Mouse (Mus musculus): ENCODE measurements around the gene Mroh2a. TPM values are rescaled to one million over a fixed set of nuclear protein-coding genes. Genes with fewer than 3 reads are reported as not detected.

Gene Mroh2a
- polyA plus RNA-seq, 1 experiment from 2014 or later, result 1.3 TPM

- Histone ChIP-seq H3K27me3 (ENCODE audit: control insufficient read depth, insufficient read depth, low read length) (no peaks in the 10 kb centered on the region), H3K36me3 (ENCODE audit: control insufficient read depth, insufficient read depth, low read length) (no peaks in the 10 kb centered on the region), H3K9ac (ENCODE audit: low read length) (no peak overlapping the region), H3K9me3 (ENCODE audit: control insufficient read depth, low read length) (peaks cover 61% of the 10 kb centered on the region), H3K4me2 (ENCODE audit: low read depth) (no peak overlapping the region), H3K4me3 (ENCODE audit: low read depth, low read length) (no peak overlapping the region), H3K27ac (ENCODE audit: low read depth, low read length) (no peak overlapping the region), H3K4me1 (ENCODE audit: control insufficient read depth, insufficient read depth, low read length) (no peaks in the 10 kb centered on the region)
- ATAC-seq (ENCODE audit: insufficient read depth, low FRiP score, low TSS enrichment), result no peak
- peak; percentile 11 for DNase-seq (ENCODE audit: low spot score)
- 72% methylated on average over 10 of the region's 10 CpGs for WGBS
Measured at GRCm38 (mm10) chr1:88215466-88216380, 11.1 kb upstream of the Mroh2a start.

GRCm38 (mm10) chr1:88216551-88216950, 10.2 kb upstream of the Mroh2a start:
- Histone ChIP-seq H3K4me2 (ENCODE audit: low read depth) (no peak overlapping the region), H3K4me1 (ENCODE audit: control insufficient read depth, insufficient read depth, low read length) (no peaks in the 10 kb centered on the region), H3K27ac (ENCODE audit: low read depth, low read length) (no peak overlapping the region), H3K36me3 (ENCODE audit: control insufficient read depth, insufficient read depth, low read length) (no peaks in the 10 kb centered on the region), H3K27me3 (ENCODE audit: control insufficient read depth, insufficient read depth, low read length) (no peaks in the 10 kb centered on the region), H3K9ac (ENCODE audit: low read length) (no peak overlapping the region), H3K9me3 (ENCODE audit: control insufficient read depth, low read length) (peaks cover 57% of the 10 kb centered on the region), H3K4me3 (ENCODE audit: low read depth, low read length) (no peak overlapping the region)
- 64% methylated on average over 2 of the region's 2 CpGs for WGBS
- ATAC-seq (ENCODE audit: insufficient read depth, low FRiP score, low TSS enrichment) (no peak), DNase-seq (ENCODE audit: low spot score) (peak; percentile 10)

- Histone ChIP-seq H3K9me3 (ENCODE audit: control insufficient read depth, low read length) (peaks cover 53% of the 10 kb centered on the region), H3K36me3 (ENCODE audit: control insufficient read depth, insufficient read depth, low read length) (no peaks in the 10 kb centered on the region), H3K9ac (ENCODE audit: low read length) (no peak overlapping the region), H3K4me3 (ENCODE audit: low read depth, low read length) (no peak overlapping the region), H3K4me1 (ENCODE audit: control insufficient read depth, insufficient read depth, low read length) (no peaks in the 10 kb centered on the region), H3K27ac (ENCODE audit: low read depth, low read length) (no peak overlapping the region), H3K27me3 (ENCODE audit: control insufficient read depth, insufficient read depth, low read length) (no peaks in the 10 kb centered on the region), H3K4me2 (ENCODE audit: low read depth) (no peak overlapping the region)
- WGBS, result 67% methylated on average over 2 of the region's 2 CpGs
- ATAC-seq (ENCODE audit: insufficient read depth, low FRiP score, low TSS enrichment), result no peak
- DNase-seq (ENCODE audit: low spot score), result peak; percentile 10
Measured at GRCm38 (mm10) chr1:88217144-88217543, 9.6 kb upstream of the Mroh2a start.

GRCm38 (mm10) chr1:88217576-88217975, 9.2 kb upstream of the Mroh2a start:
- Histone ChIP-seq H3K4me2 (ENCODE audit: low read depth) (no peak overlapping the region), H3K4me3 (ENCODE audit: low read depth, low read length) (no peak overlapping the region), H3K27me3 (ENCODE audit: control insufficient read depth, insufficient read depth, low read length) (no peaks in the 10 kb centered on the region), H3K4me1 (ENCODE audit: control insufficient read depth, insufficient read depth, low read length) (no peaks in the 10 kb centered on the region), H3K36me3 (ENCODE audit: control insufficient read depth, insufficient read depth, low read length) (no peaks in the 10 kb centered on the region), H3K9ac (ENCODE audit: low read length) (no peak overlapping the region), H3K27ac (ENCODE audit: low read depth, low read length) (no peak overlapping the region), H3K9me3 (ENCODE audit: control insufficient read depth, low read length) (peaks cover 51% of the 10 kb centered on the region)
- DNase-seq (ENCODE audit: low spot score) (no peak), ATAC-seq (ENCODE audit: insufficient read depth, low FRiP score, low TSS enrichment) (no peak)
- 42% methylated on average over 3 of the region's 3 CpGs for WGBS

GRCm38 (mm10) chr1:88218051-88218450, 8.7 kb upstream of the Mroh2a start:
- peaks cover 46% of the 10 kb centered on the region for H3K9me3 ChIP-seq (ENCODE audit: control insufficient read depth, low read length)
- no peak for ATAC-seq (ENCODE audit: insufficient read depth, low FRiP score, low TSS enrichment)
- H3K36me3 ChIP-seq (ENCODE audit: control insufficient read depth, insufficient read depth, low read length), result no peaks in the 10 kb centered on the region
- H3K4me2 ChIP-seq (ENCODE audit: low read depth), result no peak overlapping the region
- no peaks in the 10 kb centered on the region for H3K4me1 ChIP-seq (ENCODE audit: control insufficient read depth, insufficient read depth, low read length)
- no peak overlapping the region for H3K27ac ChIP-seq (ENCODE audit: low read depth, low read length)
- no peak overlapping the region for H3K4me3 ChIP-seq (ENCODE audit: low read depth, low read length)
- WGBS, result 73% methylated on average over 9 of the region's 9 CpGs
- H3K9ac ChIP-seq (ENCODE audit: low read length), result no peak overlapping the region
- peak; percentile 9 for DNase-seq (ENCODE audit: low spot score)
- H3K27me3 ChIP-seq (ENCODE audit: control insufficient read depth, insufficient read depth, low read length), result no peaks in the 10 kb centered on the region

GRCm38 (mm10) chr1:88218591-88218990, 8.2 kb upstream of the Mroh2a start:
- no peaks in the 10 kb centered on the region for H3K4me1 ChIP-seq (ENCODE audit: control insufficient read depth, insufficient read depth, low read length)
- H3K4me2 ChIP-seq (ENCODE audit: low read depth), result no peak overlapping the region
- WGBS, result 53% methylated on average over 4 of the region's 4 CpGs
- DNase-seq (ENCODE audit: low spot score) (peak; percentile 12), ATAC-seq (ENCODE audit: insufficient read depth, low FRiP score, low TSS enrichment) (no peak)
- no peak overlapping the region for H3K4me3 ChIP-seq (ENCODE audit: low read depth, low read length)
- H3K27ac ChIP-seq (ENCODE audit: low read depth, low read length), result no peak overlapping the region
- H3K27me3 ChIP-seq (ENCODE audit: control insufficient read depth, insufficient read depth, low read length), result no peaks in the 10 kb centered on the region
- H3K9ac ChIP-seq (ENCODE audit: low read length), result no peak overlapping the region
- peaks cover 41% of the 10 kb centered on the region for H3K9me3 ChIP-seq (ENCODE audit: control insufficient read depth, low read length)
- no peaks in the 10 kb centered on the region for H3K36me3 ChIP-seq (ENCODE audit: control insufficient read depth, insufficient read depth, low read length)

- 21% methylated on average over 1 of the region's 1 CpGs for WGBS
Measured at GRCm38 (mm10) chr1:88219054-88219453, 7.7 kb upstream of the Mroh2a start.

GRCm38 (mm10) chr1:88220336-88220735, 6.5 kb upstream of the Mroh2a start:
- Histone ChIP-seq H3K9ac (ENCODE audit: low read length) (no peak overlapping the region), H3K27me3 (ENCODE audit: control insufficient read depth, insufficient read depth, low read length) (no peaks in the 10 kb centered on the region), H3K4me3 (ENCODE audit: low read depth, low read length) (no peak overlapping the region), H3K9me3 (ENCODE audit: control insufficient read depth, low read length) (peaks cover 27% of the 10 kb centered on the region), H3K4me1 (ENCODE audit: control insufficient read depth, insufficient read depth, low read length) (no peaks in the 10 kb centered on the region), H3K27ac (ENCODE audit: low read depth, low read length) (no peak overlapping the region), H3K4me2 (ENCODE audit: low read depth) (no peak overlapping the region), H3K36me3 (ENCODE audit: control insufficient read depth, insufficient read depth, low read length) (no peaks in the 10 kb centered on the region)
- DNase-seq (ENCODE audit: low spot score) (peak; percentile 11), ATAC-seq (ENCODE audit: insufficient read depth, low FRiP score, low TSS enrichment) (no peak)

More at GRCm38 (mm10) chr1:88219054-88219453, 7.7 kb upstream of the Mroh2a start:
- peaks cover 36% of the 10 kb centered on the region for H3K9me3 ChIP-seq (ENCODE audit: control insufficient read depth, low read length)
- no peaks in the 10 kb centered on the region for H3K4me1 ChIP-seq (ENCODE audit: control insufficient read depth, insufficient read depth, low read length)
- ATAC-seq (ENCODE audit: insufficient read depth, low FRiP score, low TSS enrichment), result no peak
- no peak overlapping the region for H3K4me2 ChIP-seq (ENCODE audit: low read depth)
- H3K36me3 ChIP-seq (ENCODE audit: control insufficient read depth, insufficient read depth, low read length), result no peaks in the 10 kb centered on the region
- H3K27ac ChIP-seq (ENCODE audit: low read depth, low read length), result no peak overlapping the region
- H3K9ac ChIP-seq (ENCODE audit: low read length), result no peak overlapping the region
- peak; percentile 10 for DNase-seq (ENCODE audit: low spot score)
- no peaks in the 10 kb centered on the region for H3K27me3 ChIP-seq (ENCODE audit: control insufficient read depth, insufficient read depth, low read length)
- no peak overlapping the region for H3K4me3 ChIP-seq (ENCODE audit: low read depth, low read length)

- no peak overlapping the region for H3K27ac ChIP-seq (ENCODE audit: low read depth, low read length)
- H3K4me1 ChIP-seq (ENCODE audit: control insufficient read depth, insufficient read depth, low read length), result no peaks in the 10 kb centered on the region
- H3K36me3 ChIP-seq (ENCODE audit: control insufficient read depth, insufficient read depth, low read length), result no peaks in the 10 kb centered on the region
- DNase-seq (ENCODE audit: low spot score), result no peak
- no peak overlapping the region for H3K4me3 ChIP-seq (ENCODE audit: low read depth, low read length)
- H3K9me3 ChIP-seq (ENCODE audit: control insufficient read depth, low read length), result peaks cover 29% of the 10 kb centered on the region
- H3K9ac ChIP-seq (ENCODE audit: low read length), result no peak overlapping the region
- 55% methylated on average over 2 of the region's 2 CpGs for WGBS
- no peak overlapping the region for H3K4me2 ChIP-seq (ENCODE audit: low read depth)
- no peaks in the 10 kb centered on the region for H3K27me3 ChIP-seq (ENCODE audit: control insufficient read depth, insufficient read depth, low read length)
- no peak for ATAC-seq (ENCODE audit: insufficient read depth, low FRiP score, low TSS enrichment)
Measured at GRCm38 (mm10) chr1:88222216-88222615, 4.6 kb upstream of the Mroh2a start.

Data from neural tube, embryonic 11.5 days (tissue).